Mouse (Mus musculus) hindbrain, postnatal 0 days (tissue): Measurements from ENCODE around the gene Fastk. TPM values are rescaled to one million over a fixed set of nuclear protein-coding genes. Genes with fewer than 3 reads are reported as not detected.

Source experiments
- ATAC-seq: fragments of 200-750 bp; cut with Nextera tagmentation; 2 replicates; pipeline ENCODE4 v1.8.0; 2017; ENCODE audit warnings: mild to moderate bottlenecking, moderate TSS enrichment, moderate library complexity
- DNase-seq: peaks from one replicate; pipeline ENCODE4 v3.0.0-alpha.2; 2015; ENCODE audit warnings: low spot score
- H3K27ac ChIP-seq: fragments of 300-500 bp; sonication (generic); 2 replicates; pipeline ENCODE4 v1.5.1; 2014; ENCODE audit warnings: mild to moderate bottlenecking
- H3K27me3 ChIP-seq: fragments of 300-500 bp; sonication (generic); 2 replicates; pipeline ENCODE4 v1.6.1; 2014; ENCODE audit warnings: low read length, mixed read lengths; ENCODE audit not compliant: insufficient read depth
- H3K36me3 ChIP-seq: fragments of 300-500 bp; sonication (generic); 2 replicates; pipeline ENCODE4 v1.6.1; 2014; ENCODE audit warnings: low read length, mixed read lengths; ENCODE audit not compliant: insufficient read depth
- H3K4me1 ChIP-seq: fragments of 300-500 bp; sonication (generic); 2 replicates; pipeline ENCODE4 v1.6.1; 2014; ENCODE audit warnings: antibody characterized with exemption, low read length, mixed read lengths; ENCODE audit not compliant: insufficient read depth
- H3K4me2 ChIP-seq: fragments of 300-500 bp; sonication (generic); 2 replicates; pipeline ENCODE4 v1.6.1; 2014; ENCODE audit warnings: low read depth, mild to moderate bottlenecking, low read length, moderate library complexity, mixed read lengths
- H3K4me3 ChIP-seq: fragments of 300-500 bp; sonication (generic); 2 replicates; pipeline ENCODE4 v1.5.1; 2014; ENCODE audit warnings: low read length
- H3K9ac ChIP-seq: fragments of 300-500 bp; sonication (generic); replicated peaks from 2 replicates; pipeline ENCODE4 v1.6.1; 2014; ENCODE audit warnings: mild to moderate bottlenecking, low read length, moderate library complexity, mixed read lengths
- H3K9me3 ChIP-seq: fragments of 300-500 bp; sonication (generic); 2 replicates; pipeline ENCODE4 v1.6.1; 2016; ENCODE audit warnings: low read length, mixed read lengths
- CTCF ChIP-seq: IDR thresholded peaks from 2 replicates; pipeline ENCODE4 v1.5.1; 2016; ENCODE audit warnings: antibody characterized with exemption, control low read depth, low read depth
- WGBS: fragments of 180-500 bp; shearing (Covaris S2); extraction: QIAGEN DNeasy Blood & Tissue Kit; methylation state at CpG from one replicate; pipeline ENCODE4 v1.1.7; 2014; 5-methylcytosine and 5-hydroxymethylcytosine counted together
- polyA plus RNA-seq: library from polyadenylated mRNA; unstranded; fragments of >200 nt; fragmentation: Nextera tagmentation; extraction: Ambion mirVana; gene quantifications from 2 replicates; pipeline ENCODE4 v1.2.1, GENCODE M21; 2015
- total RNA-seq: library from RNA; depleted of rRNA; stranded (reverse); fragments of >200 nt; gene quantifications from 2 replicates; pipeline ENCODE4 v1.2.3, GENCODE M21; 2014; rRNA removed

Fastk gene
- total and polyA plus RNA-seq, 2 experiments from 2014 or later = 99.2 to 203 TPM

DNA sequence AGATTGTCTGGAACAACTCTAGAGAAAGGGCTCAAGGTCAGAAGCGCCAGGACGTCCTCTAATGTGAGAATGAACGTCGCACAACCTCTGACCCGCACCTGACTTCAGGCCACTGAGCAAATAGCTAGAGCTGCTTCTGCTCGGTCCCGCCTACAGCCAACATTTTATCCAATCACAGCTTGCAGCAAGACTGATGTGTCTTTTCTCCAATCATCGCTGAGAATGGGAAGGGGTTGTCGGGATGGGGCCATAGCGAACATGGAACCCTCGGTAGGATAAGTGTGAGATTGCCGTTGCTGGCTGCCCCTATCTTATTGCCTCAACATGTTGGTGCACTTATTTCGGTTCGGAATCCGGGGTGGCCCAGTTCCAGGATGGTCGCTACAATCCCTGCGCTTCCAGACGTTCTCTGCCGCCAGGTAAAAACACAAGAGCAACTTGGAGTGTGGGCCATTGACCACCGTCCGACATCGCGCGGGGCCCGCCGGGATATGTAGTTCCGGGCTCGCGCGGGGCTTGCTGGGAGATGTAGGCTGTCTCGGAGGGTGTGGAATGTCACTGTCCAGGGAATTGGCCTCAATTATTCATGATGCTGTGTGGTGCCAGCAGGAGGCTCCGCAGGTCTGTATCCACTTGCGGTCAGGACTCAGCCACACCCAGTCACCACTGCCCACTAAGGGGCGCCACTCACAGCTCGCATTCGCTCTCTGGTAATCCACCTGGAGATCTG lies 50.8 kb downstream of the Fastk start:
- Histone ChIP-seq H3K9ac (peak overlapping the region; percentile 45), H3K27ac (peak overlapping the region; percentile 85), H3K36me3 (no peaks in the 10 kb centered on the region), H3K27me3 (no peaks in the 10 kb centered on the region), H3K9me3 (no peaks in the 10 kb centered on the region), H3K4me2 (peak overlapping the region; percentile 62), H3K4me1 (no peaks in the 10 kb centered on the region; the same call in 1 of the 2 replicates), H3K4me3 (peak overlapping the region; percentile 52)
- TF ChIP-seq CTCF = peak; percentile 79
- DNase-seq (peak; percentile 97), ATAC-seq (peak; percentile 97)
- WGBS = 1% methylated on average over 36 of the region's 36 CpGs

DNA sequence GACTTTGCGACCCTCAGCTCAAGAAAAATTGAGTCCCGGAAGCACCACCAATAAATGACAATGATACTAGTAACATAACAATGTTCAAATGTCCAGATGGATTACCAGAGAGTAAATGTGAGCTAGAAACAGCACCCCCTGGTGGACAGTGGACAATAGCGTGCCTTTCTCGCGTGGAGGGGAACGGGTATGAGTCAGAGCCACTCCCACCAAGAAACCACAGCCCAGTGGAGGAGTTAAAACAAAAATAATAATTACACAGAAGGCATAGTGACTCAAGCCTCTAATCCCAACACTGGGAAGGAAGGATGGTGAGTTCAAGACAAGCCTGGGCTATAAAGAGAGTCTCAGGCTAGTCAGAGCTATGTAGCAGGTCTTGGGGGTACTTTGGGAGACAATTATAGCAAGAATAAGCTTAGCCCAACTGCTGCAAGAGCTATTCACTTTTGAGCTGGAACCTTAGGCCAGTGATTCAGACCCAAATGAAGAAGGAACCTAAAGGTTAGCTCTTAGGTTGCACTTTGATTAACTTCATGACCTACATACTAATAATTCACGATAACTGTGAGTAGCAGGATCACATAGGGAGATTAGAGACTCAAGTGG lies 51.6 kb downstream of the Fastk start, which contains the start of gene Abcb8:
Abcb8 (plus strand) TSS at position 272 of the 606 bp plus-strand sequence.
- H3K36me3 ChIP-seq = no peaks in the 10 kb centered on the region
- H3K9me3 ChIP-seq = no peaks in the 10 kb centered on the region
- DNase-seq (peak; percentile 87), ATAC-seq (no peak)
- peak; percentile 89 for TF ChIP-seq CTCF
- H3K9ac ChIP-seq = peak within 1 kb of the TSS; percentile 45
- peak within 1 kb of the TSS; percentile 85 for H3K27ac ChIP-seq
- H3K4me3 ChIP-seq = peak within 1 kb of the TSS; percentile 52
- peak within 1 kb of the TSS; percentile 62 for H3K4me2 ChIP-seq
- WGBS = 22% methylated on average over 7 of the region's 7 CpGs
- no peaks in the 10 kb centered on the region for H3K27me3 ChIP-seq
- H3K4me1 ChIP-seq = no peaks in the 10 kb centered on the region; the same call in 1 of the 2 replicates

DNA sequence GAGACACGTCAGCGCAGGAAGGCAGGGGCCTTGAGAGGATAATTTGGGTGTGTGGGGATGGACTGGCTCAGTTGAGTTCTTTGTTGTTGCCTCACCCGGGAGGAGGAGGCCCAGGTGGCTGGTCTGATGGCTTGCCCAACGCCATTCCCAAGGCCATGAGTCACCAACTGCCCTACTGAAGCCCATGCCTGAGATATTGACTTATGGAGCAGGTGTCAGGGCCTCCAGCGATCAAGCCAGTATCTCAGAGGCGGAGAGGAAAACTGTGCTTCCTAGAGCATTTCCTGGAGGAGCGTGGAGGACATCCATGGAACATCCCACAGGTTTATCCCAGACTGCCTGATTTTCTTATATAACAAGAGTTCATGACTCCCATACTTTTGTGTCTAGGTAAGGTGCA lies 52.4 kb downstream of the Fastk start:
- 76% methylated on average over 7 of the region's 7 CpGs for WGBS
- H3K27ac ChIP-seq = no peak overlapping the region

DNA sequence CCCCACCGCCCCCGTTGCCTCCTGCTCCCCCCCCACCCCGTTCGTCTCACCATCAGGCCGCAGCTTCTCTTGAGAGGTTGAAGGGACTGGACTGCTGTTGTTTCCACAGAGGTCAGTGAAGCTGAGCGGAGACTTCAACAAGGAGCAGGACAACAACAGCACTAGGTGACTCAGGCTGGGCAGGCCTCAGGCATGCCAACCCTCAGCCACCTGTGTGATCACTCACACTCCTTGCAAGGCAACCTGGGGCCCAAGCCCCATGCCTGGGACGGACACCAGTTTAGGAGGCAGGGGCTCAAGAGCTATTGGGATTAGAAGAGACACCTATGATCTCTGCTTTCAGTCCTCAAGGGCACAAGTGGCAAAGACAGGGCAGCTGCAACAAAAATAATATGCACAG lies 53.2 kb downstream of the Fastk start, which contains the start of gene Atg9b:
Atg9b (minus strand) TSS at position 280 of the 400 bp plus-strand sequence.
- Histone ChIP-seq H3K4me3 (no peak within 1 kb of the TSS), H3K4me2 (no peak within 1 kb of the TSS), H3K36me3 (no peaks in the 10 kb centered on the region), H3K27me3 (no peaks in the 10 kb centered on the region), H3K4me1 (peaks cover 7% of the 10 kb centered on the region), H3K9me3 (no peaks in the 10 kb centered on the region), H3K9ac (no peak within 1 kb of the TSS), H3K27ac (no peak within 1 kb of the TSS)
- no peak for TF ChIP-seq CTCF
- 89% methylated on average over 7 of the region's 7 CpGs for WGBS
- no peak for ATAC-seq
- no peak for DNase-seq

More for the DNA sequence above, 52.4 kb downstream of the Fastk start:
- H3K9ac ChIP-seq = no peak overlapping the region
- no peak overlapping the region for H3K4me3 ChIP-seq
- DNase-seq (no peak), ATAC-seq (no peak)
- no peaks in the 10 kb centered on the region for H3K27me3 ChIP-seq
- no peaks in the 10 kb centered on the region for H3K9me3 ChIP-seq
- no peak for TF ChIP-seq CTCF
- H3K4me1 ChIP-seq = no peaks in the 10 kb centered on the region; the same call in 1 of the 2 replicates
- H3K4me2 ChIP-seq = no peak overlapping the region
- H3K36me3 ChIP-seq = no peaks in the 10 kb centered on the region

DNA sequence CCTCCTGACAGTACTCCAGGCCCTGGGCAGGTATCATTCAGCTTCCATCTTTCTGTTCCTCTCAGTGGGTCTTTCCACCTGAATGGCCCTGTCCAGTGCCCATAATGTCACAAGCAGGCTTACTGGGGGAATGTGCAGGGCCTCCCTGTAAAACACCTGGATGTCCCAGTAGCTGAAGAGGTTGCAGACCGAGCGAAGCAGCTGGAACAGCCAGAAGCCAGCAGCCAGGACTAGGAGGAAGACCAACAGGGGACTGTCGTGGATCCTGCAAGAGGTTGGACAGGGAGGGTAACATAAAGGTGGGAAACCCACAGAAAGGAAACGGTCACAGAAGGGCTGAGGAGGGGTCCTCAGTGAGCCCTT lies 55.4 kb downstream of the Fastk start:
- Histone ChIP-seq H3K36me3 (no peaks in the 10 kb centered on the region), H3K4me2 (no peak overlapping the region), H3K9ac (no peak overlapping the region), H3K27ac (no peak overlapping the region), H3K4me3 (no peak overlapping the region), H3K4me1 (peaks cover 12% of the 10 kb centered on the region), H3K27me3 (no peaks in the 10 kb centered on the region), H3K9me3 (no peaks in the 10 kb centered on the region)
- no peak for ATAC-seq
- 83% methylated on average over 4 of the region's 4 CpGs for WGBS
- no peak for DNase-seq
- no peak for TF ChIP-seq CTCF

DNA sequence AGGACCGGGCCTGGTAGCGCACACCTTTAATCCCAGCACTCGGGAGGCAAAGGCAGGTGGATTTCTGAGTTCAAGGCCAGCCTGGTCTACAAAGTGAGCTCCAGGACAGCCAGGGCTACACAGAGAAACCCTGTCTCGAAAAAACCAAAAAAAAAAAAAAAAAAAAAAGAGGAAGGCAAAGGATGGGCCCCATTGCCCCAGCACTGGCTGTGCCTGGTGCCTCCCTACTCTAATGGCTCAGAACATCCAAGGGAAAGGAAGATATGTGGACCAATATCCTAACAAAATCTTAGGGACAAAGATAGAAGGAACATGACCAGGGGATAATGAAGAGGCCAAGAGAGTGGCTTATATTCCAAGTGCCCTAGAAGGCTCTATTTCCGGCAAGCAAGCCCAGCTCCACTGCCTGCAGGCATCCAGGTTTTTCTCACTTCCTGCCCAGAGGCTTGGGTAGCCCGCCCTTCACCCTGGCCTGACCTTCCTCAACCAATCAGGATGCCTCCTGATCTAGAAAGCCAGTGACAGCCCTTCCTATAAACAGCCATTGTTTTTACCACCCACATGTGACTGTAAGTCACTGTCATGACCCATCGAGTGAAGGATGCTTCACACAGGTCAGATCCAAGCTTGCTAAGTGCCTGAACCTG lies 56.0 kb downstream of the Fastk start:
- Histone ChIP-seq H3K4me1 (peaks cover 15% of the 10 kb centered on the region), H3K9ac (no peak overlapping the region), H3K36me3 (no peaks in the 10 kb centered on the region), H3K4me2 (no peak overlapping the region), H3K27ac (no peak overlapping the region), H3K9me3 (no peaks in the 10 kb centered on the region), H3K27me3 (no peaks in the 10 kb centered on the region), H3K4me3 (no peak overlapping the region)
- ATAC-seq = no peak
- 58% methylated on average over 6 of the region's 7 CpGs for WGBS
- peak; percentile 15 for DNase-seq
- no peak for TF ChIP-seq CTCF

Other genes starting within 250 kb of the Fastk start
- 55.9 and 70.5 TPM in 2 replicates for gene Kcnh2, start 93.7 kb downstream of the Fastk start, total RNA-seq
- 10.8 and 11.5 TPM in 2 replicates for gene Kcnh2, start 93.7 kb downstream of the Fastk start, polyA plus RNA-seq
- 8.7 and 13.3 TPM in 2 replicates for gene Nos3, start 80.5 kb downstream of the Fastk start, total RNA-seq
- gene Nos3, start 80.5 kb downstream of the Fastk start, polyA plus RNA-seq = 7.2 and 7.4 TPM in 2 replicates
- gene Atg9b, start 53.1 kb downstream of the Fastk start, total RNA-seq = 8.8 and 9.8 TPM in 2 replicates
- 5.1 and 6.1 TPM in 2 replicates for gene Atg9b, start 53.1 kb downstream of the Fastk start, polyA plus RNA-seq
- gene Abcb8, start 51.6 kb downstream of the Fastk start, total RNA-seq = 63.2 and 90.6 TPM in 2 replicates
- gene Abcb8, start 51.6 kb downstream of the Fastk start, polyA plus RNA-seq = 41.9 and 43.5 TPM in 2 replicates
- 0.37 and 1.9 TPM in 2 replicates for gene Asic3, start 31.9 kb downstream of the Fastk start, total RNA-seq
- gene Asic3, start 31.9 kb downstream of the Fastk start, polyA plus RNA-seq = 0.58 and 1.3 TPM in 2 replicates
- gene Cdk5, start 21.8 kb downstream of the Fastk start, total RNA-seq = 81.0 and 87.7 TPM in 2 replicates
- 151 and 158 TPM in 2 replicates for gene Cdk5, start 21.8 kb downstream of the Fastk start, polyA plus RNA-seq
- gene Slc4a2, start 21.4 kb downstream of the Fastk start, total RNA-seq = 41.5 and 44.4 TPM in 2 replicates
- 17.1 and 17.8 TPM in 2 replicates for gene Slc4a2, start 21.4 kb downstream of the Fastk start, polyA plus RNA-seq
- 74.6 and 78.4 TPM in 2 replicates for gene Tmub1, start 2.6 kb upstream of the Fastk start, total RNA-seq
- gene Tmub1, start 2.6 kb upstream of the Fastk start, polyA plus RNA-seq = 50.0 and 51.2 TPM in 2 replicates
- 277 and 287 TPM in 2 replicates for gene Agap3, start 6.9 kb upstream of the Fastk start, total RNA-seq
- 112 and 121 TPM in 2 replicates for gene Agap3, start 6.9 kb upstream of the Fastk start, polyA plus RNA-seq
- 6.5 and 11.3 TPM in 2 replicates for gene Gbx1, start 81.9 kb upstream of the Fastk start, total RNA-seq
- gene Gbx1, start 81.9 kb upstream of the Fastk start, polyA plus RNA-seq = 4.1 and 4.4 TPM in 2 replicates
- gene Asb10, start 95.7 kb upstream of the Fastk start, total RNA-seq = 0.10 TPM in 1 of 2 replicates, not detected in the other
- 0.16 and 0.21 TPM in 2 replicates for gene Asb10, start 95.7 kb upstream of the Fastk start, polyA plus RNA-seq
- not detected in 2 replicates for gene 4931409K22Rik, start 111.5 kb upstream of the Fastk start, total RNA-seq
- gene 4931409K22Rik, start 111.5 kb upstream of the Fastk start, polyA plus RNA-seq = 0.09 and 0.16 TPM in 2 replicates
- gene Abcf2, start 132.2 kb upstream of the Fastk start, total RNA-seq = 60.6 and 65.6 TPM in 2 replicates
- gene Abcf2, start 132.2 kb upstream of the Fastk start, polyA plus RNA-seq = 65.4 and 66.5 TPM in 2 replicates
- gene Chpf2, start 141.5 kb upstream of the Fastk start, total RNA-seq = 38.3 and 46.2 TPM in 2 replicates
- gene Chpf2, start 141.5 kb upstream of the Fastk start, polyA plus RNA-seq = 25.0 and 26.9 TPM in 2 replicates
- gene Smarcd3, start 179.1 kb upstream of the Fastk start, total RNA-seq = 246 and 262 TPM in 2 replicates
- 114 and 128 TPM in 2 replicates for gene Smarcd3, start 179.1 kb upstream of the Fastk start, polyA plus RNA-seq
- gene Nub1, start 240.2 kb upstream of the Fastk start, total RNA-seq = 33.8 and 37.1 TPM in 2 replicates
- 40.5 and 42.5 TPM in 2 replicates for gene Nub1, start 240.2 kb upstream of the Fastk start, polyA plus RNA-seq